Mouse (Mus musculus): ENCODE measurements at regions not wholly inside any gene's neighbourhood (a gene's known extent, or its start where the extent isn't known, plus 50 kb on each side); places are given as distances from the start of the nearest gene placed in this dataset.
A peak's percentile ranks its signal among the peaks of the same experiment; 100 is the strongest.
"Not testable (repeated sequence)": the region's sequence is repeated elsewhere in the genome, so short reads cannot be mapped to it uniquely, and the experiment has no call there.

DNA sequence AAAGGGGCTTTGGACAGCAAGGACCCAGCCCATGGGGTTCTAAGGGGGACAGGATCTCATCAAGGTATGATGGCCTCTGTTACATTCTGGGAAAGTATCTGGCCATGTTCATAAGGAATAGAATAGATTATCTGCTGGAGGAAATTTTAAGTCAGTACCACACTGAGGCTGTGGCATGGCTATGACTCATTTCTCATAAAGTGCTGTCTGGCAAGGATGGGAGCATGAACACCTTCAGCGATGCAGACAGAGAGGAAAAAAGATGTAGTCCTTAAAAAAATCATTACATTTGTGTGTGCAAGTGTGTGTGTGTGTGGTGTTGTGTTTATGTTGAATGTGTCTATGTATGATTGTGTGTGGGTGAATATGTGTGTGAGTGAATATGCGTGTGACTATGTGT, 136.4 kb downstream of the Tmem121 start:
- no peak overlapping the region for H3K4me3 ChIP-seq
- WGBS = 86% methylated on average over 2 of the region's 2 CpGs
- H3K27ac ChIP-seq = no peak overlapping the region
- H3K79me2 ChIP-seq (replicated peaks; ENCODE audit: control insufficient read depth, insufficient read depth, low read length) = no peaks in the 10 kb centered on the region
- no peak overlapping the region for H3K9ac ChIP-seq (ENCODE audit: low read depth, low read length)
- no peak for TF ChIP-seq CTCF (IDR thresholded peaks at IDR 0.05)
- no peak for TF ChIP-seq EP300 (IDR thresholded peaks at IDR 0.05; ENCODE audit: insufficient read depth, low read depth, low read length)
- TF ChIP-seq POLR2A (IDR thresholded peaks at IDR 0.05; ENCODE audit: insufficient read depth, low read depth, low read length) = no peak
- no peaks in the 10 kb centered on the region for H3K4me1 ChIP-seq (ENCODE audit: control insufficient read depth, insufficient read depth, low read length)
- intact Hi-C loops (cut with DNase I) = no loop called here
- no peak for DNase-seq
- no peaks in the 10 kb centered on the region; the same call in 1 of the 2 replicates for H3K27me3 ChIP-seq (ENCODE audit: control insufficient read depth, insufficient read depth, low read length)
- no peaks in the 10 kb centered on the region for H3K36me3 ChIP-seq (ENCODE audit: control insufficient read depth, insufficient read depth, low read length)

DNA sequence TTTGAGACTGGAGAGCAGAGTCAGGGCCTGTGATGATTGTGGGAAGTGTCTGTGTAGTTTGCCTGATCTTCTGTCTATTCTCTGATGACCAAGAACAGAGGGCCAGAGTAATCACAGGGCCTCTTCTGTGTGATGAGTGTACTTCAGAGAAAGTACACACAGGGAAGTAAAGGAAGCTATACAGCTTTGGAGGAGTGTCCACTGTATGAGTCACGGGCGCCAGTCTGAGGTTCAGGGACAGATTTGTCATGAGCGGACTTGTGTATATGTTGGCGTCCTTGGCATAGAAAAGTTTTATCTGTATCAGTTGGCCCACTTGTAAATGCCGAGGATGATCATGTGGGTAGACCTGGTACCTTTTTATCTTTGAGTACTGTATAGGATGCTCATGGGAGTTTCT, 142.1 kb downstream of the Tmem121 start:
- 84% methylated on average over 5 of the region's 5 CpGs for WGBS
- H3K27ac ChIP-seq = no peak overlapping the region
- intact Hi-C loops (cut with DNase I) = no loop called here

DNA sequence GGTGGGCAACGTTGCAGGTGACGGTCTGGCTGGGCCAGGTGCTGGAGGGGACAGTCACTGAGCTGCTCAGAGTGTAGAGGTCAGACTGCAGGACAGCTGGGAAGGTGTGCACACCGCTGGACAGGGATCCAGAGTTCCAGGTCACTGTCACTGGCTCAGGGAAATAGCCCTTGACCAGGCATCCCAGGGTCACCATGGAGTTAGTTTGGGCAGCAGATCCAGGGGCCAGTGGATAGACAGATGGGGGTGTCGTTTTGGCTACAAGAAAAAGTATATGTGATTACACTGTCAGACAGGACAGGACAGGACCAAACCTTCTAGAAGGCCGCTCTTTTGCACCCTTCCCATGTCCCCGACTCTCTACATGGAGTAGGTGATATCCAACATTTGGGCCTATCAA, 144.5 kb downstream of the Tmem121 start:
- H3K27me3 ChIP-seq (ENCODE audit: control insufficient read depth, insufficient read depth, low read length) = no peaks in the 10 kb centered on the region
- no peaks in the 10 kb centered on the region for H3K79me2 ChIP-seq (replicated peaks; ENCODE audit: control insufficient read depth, insufficient read depth, low read length)
- H3K9ac ChIP-seq (ENCODE audit: low read depth, low read length) = no peak overlapping the region
- 84% methylated on average over 6 of the region's 6 CpGs for WGBS
- no peaks in the 10 kb centered on the region for H3K4me1 ChIP-seq (ENCODE audit: control insufficient read depth, insufficient read depth, low read length)
- no peaks in the 10 kb centered on the region for H3K36me3 ChIP-seq (ENCODE audit: control insufficient read depth, insufficient read depth, low read length)
- intact Hi-C loops (cut with DNase I) = no loop called here
- DNase-seq = peak in 1 of 2 experiments; percentile 5
- no peak overlapping the region for H3K4me3 ChIP-seq
- no peak overlapping the region for H3K27ac ChIP-seq
- TF ChIP-seq CTCF (IDR thresholded peaks at IDR 0.05) (no peak), EP300 (IDR thresholded peaks at IDR 0.05; ENCODE audit: insufficient read depth, low read depth, low read length) (no peak), POLR2A (IDR thresholded peaks at IDR 0.05; ENCODE audit: insufficient read depth, low read depth, low read length) (no peak)

More for the DNA sequence above, 142.1 kb downstream of the Tmem121 start:
- no peak for TF ChIP-seq CTCF (IDR thresholded peaks at IDR 0.05)
- TF ChIP-seq EP300 (IDR thresholded peaks at IDR 0.05; ENCODE audit: insufficient read depth, low read depth, low read length) = no peak
- TF ChIP-seq POLR2A (IDR thresholded peaks at IDR 0.05; ENCODE audit: insufficient read depth, low read depth, low read length) = no peak
- no peaks in the 10 kb centered on the region for H3K27me3 ChIP-seq (ENCODE audit: control insufficient read depth, insufficient read depth, low read length)
- no peaks in the 10 kb centered on the region for H3K79me2 ChIP-seq (replicated peaks; ENCODE audit: control insufficient read depth, insufficient read depth, low read length)
- DNase-seq = no peak
- no peaks in the 10 kb centered on the region for H3K36me3 ChIP-seq (ENCODE audit: control insufficient read depth, insufficient read depth, low read length)
- no peak overlapping the region for H3K9ac ChIP-seq (ENCODE audit: low read depth, low read length)
- H3K4me3 ChIP-seq = no peak overlapping the region
- no peaks in the 10 kb centered on the region for H3K4me1 ChIP-seq (ENCODE audit: control insufficient read depth, insufficient read depth, low read length)

DNA sequence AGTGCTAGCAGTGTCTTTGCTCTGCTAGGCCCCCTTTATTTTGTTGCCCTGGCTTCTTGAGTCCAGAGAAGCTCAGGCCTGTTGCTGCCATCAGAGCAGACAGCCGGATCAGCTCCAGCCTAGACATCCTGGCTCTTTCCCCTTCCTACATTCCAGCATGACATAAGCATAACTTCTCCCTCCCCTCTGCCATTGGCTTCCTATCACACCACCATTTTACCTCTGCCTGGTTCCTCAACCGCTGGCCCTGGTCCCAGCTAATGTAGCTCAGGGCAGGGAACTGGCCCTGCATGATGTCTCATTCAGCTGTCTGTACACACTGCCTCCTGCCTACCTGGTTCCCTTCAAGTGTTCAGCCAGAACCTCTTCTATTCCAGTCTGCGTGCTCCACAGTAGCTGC, 146.5 kb downstream of the Tmem121 start:
- intact Hi-C loops (cut with DNase I) = no loop called here

DNA sequence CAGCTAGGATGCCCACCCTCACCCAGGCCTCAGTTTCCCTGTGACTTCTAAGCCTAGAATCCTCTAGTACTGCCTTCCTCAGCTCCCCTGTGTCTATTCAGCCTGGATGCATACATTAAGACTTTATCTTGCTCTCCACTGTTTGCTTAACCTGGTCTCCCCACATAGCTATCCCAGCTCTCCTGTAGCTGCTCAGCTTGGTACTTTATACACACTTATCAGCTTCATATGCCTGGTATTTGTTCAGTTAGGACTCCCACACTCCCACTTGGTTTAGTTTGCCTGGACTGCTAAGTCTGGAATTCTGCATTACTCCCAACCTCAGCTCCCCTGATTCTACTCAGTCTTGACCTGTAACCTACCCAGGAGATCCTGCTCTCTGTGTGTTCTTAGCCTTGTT, 147.7 kb downstream of the Tmem121 start:
- TF ChIP-seq EP300 (IDR thresholded peaks at IDR 0.05; ENCODE audit: insufficient read depth, low read depth, low read length) = no peak
- no peak for TF ChIP-seq POLR2A (IDR thresholded peaks at IDR 0.05; ENCODE audit: insufficient read depth, low read depth, low read length)
- Histone ChIP-seq H3K4me3 (no peak overlapping the region), H3K27me3 (ENCODE audit: control insufficient read depth, insufficient read depth, low read length) (no peaks in the 10 kb centered on the region), H3K36me3 (ENCODE audit: control insufficient read depth, insufficient read depth, low read length) (no peaks in the 10 kb centered on the region), H3K4me1 (ENCODE audit: control insufficient read depth, insufficient read depth, low read length) (no peaks in the 10 kb centered on the region), H3K27ac (no peak overlapping the region), H3K79me2 (replicated peaks; ENCODE audit: control insufficient read depth, insufficient read depth, low read length) (no peaks in the 10 kb centered on the region), H3K9ac (ENCODE audit: low read depth, low read length) (no peak overlapping the region)
- DNase-seq = no peak
- intact Hi-C loops (cut with DNase I) = no loop called here

More for the DNA sequence above, 146.5 kb downstream of the Tmem121 start:
- 53% methylated on average over 3 of the region's 3 CpGs for WGBS
- Histone ChIP-seq H3K36me3 (ENCODE audit: control insufficient read depth, insufficient read depth, low read length) (no peaks in the 10 kb centered on the region), H3K79me2 (replicated peaks; ENCODE audit: control insufficient read depth, insufficient read depth, low read length) (no peaks in the 10 kb centered on the region), H3K4me3 (no peak overlapping the region), H3K4me1 (ENCODE audit: control insufficient read depth, insufficient read depth, low read length) (no peaks in the 10 kb centered on the region), H3K9ac (ENCODE audit: low read depth, low read length) (no peak overlapping the region), H3K27ac (no peak overlapping the region), H3K27me3 (ENCODE audit: control insufficient read depth, insufficient read depth, low read length) (no peaks in the 10 kb centered on the region)
- TF ChIP-seq POLR2A (IDR thresholded peaks at IDR 0.05; ENCODE audit: insufficient read depth, low read depth, low read length) = no peak
- no peak for TF ChIP-seq EP300 (IDR thresholded peaks at IDR 0.05; ENCODE audit: insufficient read depth, low read depth, low read length)
- DNase-seq = no peak

DNA sequence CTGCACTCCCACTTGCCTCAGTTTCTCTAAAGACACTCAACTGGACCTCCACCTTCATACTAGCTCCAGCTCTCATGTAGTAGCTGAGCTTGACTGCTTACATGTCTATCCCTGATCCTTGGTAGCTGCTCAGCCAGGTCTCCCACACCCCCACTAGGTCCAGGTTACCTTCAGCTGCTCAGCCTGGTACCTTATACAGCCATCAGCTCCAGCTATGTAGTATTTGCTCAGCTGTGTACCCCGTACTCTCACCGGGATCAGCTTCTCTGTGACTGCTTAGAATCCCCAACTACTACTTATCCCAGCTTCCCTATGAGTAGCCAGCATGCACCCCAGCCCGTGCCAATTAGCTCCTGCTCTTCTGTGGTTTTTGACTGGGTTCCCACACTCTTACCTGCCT, 148.1 kb downstream of the Tmem121 start:
- H3K36me3 ChIP-seq (ENCODE audit: control insufficient read depth, insufficient read depth, low read length); H3K4me3 ChIP-seq; H3K27me3 ChIP-seq (ENCODE audit: control insufficient read depth, insufficient read depth, low read length); H3K9ac ChIP-seq (ENCODE audit: low read depth, low read length); intact Hi-C loops (cut with DNase I); H3K79me2 ChIP-seq (replicated peaks; ENCODE audit: control insufficient read depth, insufficient read depth, low read length); H3K27ac ChIP-seq; H3K4me1 ChIP-seq (ENCODE audit: control insufficient read depth, insufficient read depth, low read length): not testable (repeated sequence)
- 72% methylated on average over 3 of the region's 3 CpGs for whole genome bisulfite sequencing
- DNase-seq = peak in 1 of 2 experiments; percentile 5

DNA sequence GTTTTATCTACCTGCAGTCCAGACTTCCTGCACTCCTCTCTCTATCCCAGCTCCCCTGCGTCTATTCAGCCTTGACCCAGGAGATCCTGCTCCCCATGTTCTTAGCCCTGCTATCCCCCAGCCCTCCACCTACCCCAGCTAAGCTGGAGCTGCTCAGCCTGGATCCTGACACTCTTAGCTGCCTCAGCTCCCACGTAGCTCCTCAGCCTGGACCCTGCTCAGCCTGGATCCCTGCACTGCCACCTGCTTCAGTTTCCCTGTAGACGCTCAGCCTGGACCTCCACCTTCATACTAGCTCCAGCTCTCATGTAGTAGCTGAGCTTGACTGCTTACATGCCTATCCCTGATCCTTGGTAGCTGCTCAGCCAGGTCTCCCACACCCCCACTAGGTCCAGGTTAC, 151.5 kb downstream of the Tmem121 start:
- TF ChIP-seq EP300 (IDR thresholded peaks at IDR 0.05; ENCODE audit: insufficient read depth, low read depth, low read length) (no peak), CTCF (IDR thresholded peaks at IDR 0.05) (no peak), POLR2A (IDR thresholded peaks at IDR 0.05; ENCODE audit: insufficient read depth, low read depth, low read length) (no peak)
- no peaks in the 10 kb centered on the region for H3K27me3 ChIP-seq (ENCODE audit: control insufficient read depth, insufficient read depth, low read length)
- 57% methylated on average over 3 of the region's 3 CpGs for WGBS
- intact Hi-C loops (cut with DNase I) = no loop called here
- H3K36me3 ChIP-seq (ENCODE audit: control insufficient read depth, insufficient read depth, low read length) = no peaks in the 10 kb centered on the region
- no peaks in the 10 kb centered on the region for H3K4me1 ChIP-seq (ENCODE audit: control insufficient read depth, insufficient read depth, low read length)
- DNase-seq = peak in 1 of 2 experiments; percentile 12
- no peaks in the 10 kb centered on the region for H3K79me2 ChIP-seq (replicated peaks; ENCODE audit: control insufficient read depth, insufficient read depth, low read length)
- no peak overlapping the region for H3K4me3 ChIP-seq
- no peak overlapping the region for H3K27ac ChIP-seq
- H3K9ac ChIP-seq (ENCODE audit: low read depth, low read length) = no peak overlapping the region

Measured in heart, adult 2 months (tissue).